Mouse (Mus musculus): ENCODE results near the gene Robo2.

Robo2 gene

GRCm38 (mm10) chr16:73930323-73930722 lies 481.3 kb downstream of the Robo2 start:
- DNase-seq = peak; percentile 19

DNA sequence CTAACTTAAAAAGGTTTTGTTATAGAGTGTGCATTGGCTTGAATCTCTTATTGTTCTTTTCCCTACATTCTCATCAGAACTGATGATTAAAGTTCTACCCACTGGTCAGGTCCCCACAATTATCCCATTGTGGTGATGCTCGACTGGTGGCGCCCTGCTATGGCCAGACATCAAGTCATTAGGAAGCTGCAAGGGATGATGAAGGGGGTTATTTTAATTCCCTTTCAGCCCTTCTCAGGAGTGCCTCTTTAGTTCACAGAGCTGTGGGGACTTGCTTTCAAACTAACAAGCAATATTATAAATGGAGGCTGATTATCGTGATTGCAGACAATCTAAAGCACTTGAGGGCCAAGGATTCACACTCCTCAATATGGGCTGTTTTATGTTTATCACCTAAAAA lies 484.1 kb downstream of the Robo2 start:
- DNase-seq = no peak

DNA sequence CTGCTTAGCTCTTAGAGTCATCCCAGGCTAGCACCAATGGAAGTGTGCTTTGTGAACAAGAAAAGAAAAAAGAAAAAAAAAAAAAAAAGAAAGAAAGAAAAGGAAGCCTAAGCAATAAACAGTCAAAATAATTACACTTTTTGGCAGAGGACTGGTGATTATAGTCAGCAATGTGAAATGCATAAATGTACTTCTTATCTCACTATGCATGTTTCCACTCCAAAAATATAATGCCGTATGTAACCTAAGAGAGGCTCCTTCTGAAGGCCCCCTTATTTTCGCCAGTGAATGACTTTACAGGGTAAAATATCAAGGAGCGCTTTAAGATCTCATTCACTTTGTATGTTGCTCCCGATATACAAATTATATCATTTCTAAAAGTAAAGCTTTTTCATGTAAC lies 496.2 kb downstream of the Robo2 start:
- DNase-seq = no peak

DNA sequence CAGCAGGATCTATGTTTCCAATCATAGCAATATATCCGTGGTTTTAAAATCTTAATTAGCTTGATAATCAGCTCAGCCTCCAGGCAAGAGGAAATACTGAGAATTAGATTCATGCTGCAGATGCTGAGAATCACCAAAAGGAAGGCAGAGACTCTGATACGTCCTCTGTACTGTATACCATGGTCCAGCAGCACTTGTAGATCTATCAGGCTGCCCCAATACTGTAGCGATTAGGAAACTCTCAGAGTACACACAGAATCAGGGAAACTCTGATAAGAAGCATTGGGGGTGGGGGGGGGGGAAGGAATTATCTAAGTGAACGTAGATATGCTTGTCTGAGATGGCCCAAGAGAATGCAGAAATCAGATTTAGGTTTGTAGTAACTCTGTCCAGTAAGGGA lies 496.7 kb downstream of the Robo2 start:
- DNase-seq = no peak

DNA sequence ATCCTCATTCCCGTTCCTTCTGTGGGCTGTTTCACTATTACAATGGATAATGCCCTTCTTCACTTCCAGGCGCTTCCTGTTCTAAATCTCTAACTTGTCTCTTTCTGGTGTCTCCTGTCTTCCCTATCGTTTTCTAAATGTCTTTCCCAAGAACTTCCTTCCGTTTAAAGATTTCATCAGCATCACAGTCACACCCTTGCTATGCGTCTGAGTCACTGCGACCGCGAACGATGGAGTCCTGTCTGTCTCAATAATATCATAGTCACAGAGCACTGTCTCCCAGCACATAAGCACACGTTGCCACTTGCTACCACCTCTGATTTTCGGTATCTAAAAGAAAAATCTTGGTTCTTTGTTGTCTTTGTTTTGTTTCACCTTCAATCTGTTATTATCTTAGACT lies 503.1 kb downstream of the Robo2 start:
- DNase-seq = no peak

GRCm38 (mm10) chr16:73896856-73897255 lies 514.8 kb downstream of the Robo2 start:
- no peak for DNase-seq

DNA sequence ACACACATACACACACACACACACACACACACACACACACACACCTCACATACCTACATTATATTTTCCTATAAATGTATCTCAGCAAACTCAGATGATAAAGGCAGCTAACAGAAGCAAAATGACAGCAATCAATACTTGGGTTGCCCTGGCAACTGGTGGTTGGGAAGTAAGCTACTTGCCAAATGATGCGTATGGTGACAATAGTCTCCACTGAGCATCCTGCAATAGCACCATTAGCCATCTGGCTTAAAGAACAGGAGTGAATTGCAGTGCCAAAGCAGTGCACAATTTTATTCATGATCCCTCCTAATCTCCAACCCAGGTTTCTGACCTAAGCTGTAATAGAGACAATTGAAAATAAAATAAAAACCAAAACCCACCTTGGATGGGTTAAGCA lies 529.7 kb downstream of the Robo2 start:
- no peak for DNase-seq

DNA sequence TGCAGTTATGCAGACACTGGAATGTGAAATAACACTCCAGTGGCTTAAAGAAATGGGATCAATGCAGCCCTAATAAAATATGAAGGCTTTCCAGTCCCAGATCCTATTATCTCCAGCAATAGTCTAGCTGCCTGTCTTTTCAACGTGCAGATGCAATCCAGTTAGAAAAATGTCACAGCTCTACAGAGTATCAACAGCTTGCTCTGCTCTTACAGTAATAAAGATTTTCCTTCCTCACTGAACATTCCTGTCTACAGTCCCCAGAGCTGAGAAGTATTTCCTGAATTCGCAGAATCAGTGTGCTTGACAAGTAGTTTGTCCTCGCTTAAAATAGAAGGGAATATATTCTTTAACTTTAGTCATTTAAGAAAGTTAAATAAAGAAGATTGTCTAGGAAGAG lies 533.7 kb downstream of the Robo2 start:
- no peak for DNase-seq

DNA sequence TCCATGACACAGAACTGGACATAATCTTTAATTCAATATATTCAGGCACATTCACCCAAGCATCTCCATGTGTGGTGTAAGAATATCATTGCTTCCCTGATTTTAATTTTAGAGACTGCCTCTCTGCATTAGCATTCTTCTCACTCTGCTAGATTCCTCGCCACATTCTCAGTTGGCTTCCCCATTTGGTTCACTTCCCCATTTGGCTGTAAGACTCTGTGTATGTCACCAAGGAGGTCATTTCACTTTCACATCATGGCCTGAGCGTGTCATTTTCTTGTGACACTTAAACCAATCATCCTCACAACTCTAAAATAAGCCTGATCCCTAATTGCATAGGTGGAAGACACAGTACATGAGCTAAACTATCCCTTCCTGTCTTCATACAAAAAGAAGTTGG lies 536.6 kb downstream of the Robo2 start:
- DNase-seq = no peak

- no peak for DNase-seq
These were observed 537.6 kb downstream of the Robo2 start for GRCm38 (mm10) chr16:73873828-73874558.

DNA sequence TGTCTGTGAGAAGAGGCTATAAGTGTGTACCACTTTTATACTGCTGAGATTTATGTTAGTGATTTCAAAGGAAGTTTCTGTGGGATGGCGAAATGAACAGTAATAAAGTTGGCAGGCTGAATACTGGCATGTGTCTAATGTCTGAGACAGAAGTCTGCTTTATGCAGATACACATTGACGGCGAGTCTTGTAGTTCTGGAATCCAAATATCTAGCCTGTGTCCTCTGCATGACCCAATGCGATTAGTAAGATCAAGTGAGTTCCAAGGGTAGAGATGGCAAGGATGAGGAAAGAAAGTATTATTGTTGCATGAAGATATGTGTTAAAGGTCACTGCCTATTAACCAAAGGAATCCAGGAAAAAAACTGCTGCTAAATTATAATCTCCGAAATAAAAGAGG lies 541.3 kb downstream of the Robo2 start:
- DNase-seq = peak; percentile 6

GRCm38 (mm10) chr16:73869527-73870212 lies 542.0 kb downstream of the Robo2 start:
- no peak for DNase-seq

GRCm38 (mm10) chr16:73864625-73865024 lies 547.0 kb downstream of the Robo2 start:
- DNase-seq = no peak

DNA sequence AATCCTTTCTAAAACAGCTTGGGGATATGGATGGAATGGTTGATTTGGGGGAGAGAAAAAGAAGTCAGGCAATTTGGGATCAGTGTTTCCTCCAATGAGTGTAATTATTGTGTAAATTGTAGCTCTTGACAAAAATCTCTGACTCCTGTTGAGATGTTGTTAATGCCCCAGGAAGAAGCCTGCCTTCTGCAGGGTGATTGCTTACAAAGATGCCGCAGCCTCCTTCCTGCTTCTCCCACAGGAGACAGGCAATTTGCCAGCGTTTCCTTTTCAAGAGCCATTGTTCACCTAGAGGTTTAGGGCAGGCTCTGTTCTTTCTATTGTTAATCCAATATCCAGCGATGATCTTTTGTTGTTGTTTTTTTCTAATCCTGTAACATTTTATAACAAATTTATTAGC lies 547.9 kb downstream of the Robo2 start:
- DNase-seq = peak; percentile 65

DNA sequence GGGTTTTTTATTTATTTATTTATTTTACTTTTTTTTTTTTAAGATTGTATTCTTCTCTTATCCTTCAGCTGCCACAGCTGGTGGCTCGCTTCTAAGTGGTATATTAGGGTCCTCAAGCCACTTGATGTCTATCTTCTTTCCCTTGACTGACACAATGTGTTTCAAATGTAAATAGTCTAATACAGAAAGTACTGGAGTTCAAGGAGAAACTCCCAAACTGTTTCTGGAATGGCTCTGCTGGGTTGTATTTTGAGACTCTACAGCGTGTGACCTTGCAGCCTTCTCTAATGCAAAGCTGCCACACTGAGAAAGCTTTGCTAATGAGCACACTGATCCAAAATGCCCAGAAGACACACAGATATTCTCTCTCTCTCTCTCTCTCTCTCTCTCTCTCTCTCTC lies 552.9 kb downstream of the Robo2 start:
- DNase-seq = no peak

DNA sequence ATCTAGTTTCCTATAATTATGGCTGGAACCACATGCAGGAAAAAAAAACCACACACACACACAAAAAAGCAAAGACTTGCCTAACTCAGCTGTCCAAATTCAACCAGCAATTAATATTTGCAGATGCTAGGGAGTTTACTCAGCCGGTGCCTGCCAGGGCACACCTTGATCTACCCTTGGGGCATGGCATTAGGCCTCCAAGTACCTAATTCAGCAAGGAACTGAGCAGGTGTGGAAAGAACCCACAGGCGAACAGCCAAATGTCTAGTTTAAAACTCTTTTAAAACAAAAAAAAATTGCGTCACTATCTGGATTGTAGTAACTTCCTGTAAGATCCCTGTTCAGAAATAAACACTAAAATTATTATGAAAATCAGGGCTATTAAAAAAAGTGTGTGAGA lies 555.8 kb downstream of the Robo2 start:
- DNase-seq = no peak

Measured in lung, postnatal 10 days (tissue).